Mouse (Mus musculus) heart, adult 2 months (tissue): ENCODE measurements around the gene Zbtb5. TPM values are rescaled to one million over a fixed set of nuclear protein-coding genes. Genes with fewer than 3 reads are reported as not detected.

Source experiments
- DNase-seq, 2 experiments: peaks; one replicate each; pipeline ENCODE4 v3.0.0; 2021
- H3K27ac ChIP-seq: fragments of 200-600 bp; 2 replicates; pipeline ENCODE4 v1.8.1; 2022
- H3K27me3 ChIP-seq: fragments of 200-500 bp; 2 replicates; pipeline ENCODE4 v1.6.1; 2012; ENCODE audit warnings: mild to moderate bottlenecking, low read length, inconsistent platforms, mixed read lengths; ENCODE audit not compliant: control insufficient read depth, insufficient read depth
- H3K36me3 ChIP-seq: fragments of 200-500 bp; 2 replicates; pipeline ENCODE4 v1.6.1; 2012; ENCODE audit warnings: low read length, inconsistent platforms; ENCODE audit not compliant: control insufficient read depth, insufficient read depth
- H3K4me1 ChIP-seq: fragments of 200-500 bp; 2 replicates; pipeline ENCODE4 v1.6.1; 2011; ENCODE audit warnings: low read length; ENCODE audit not compliant: control insufficient read depth, insufficient read depth
- H3K4me3 ChIP-seq: fragments of 200-600 bp; 2 replicates; pipeline ENCODE4 v1.8.1; 2022
- H3K79me2 ChIP-seq: fragments of 200-500 bp; replicated peaks from 2 replicates; pipeline ENCODE4 v1.6.1; 2012; ENCODE audit warnings: mild to moderate bottlenecking, inconsistent platforms, low read length, moderate library complexity, mixed read lengths; ENCODE audit not compliant: control insufficient read depth, insufficient read depth
- H3K9ac ChIP-seq: fragments of 200-500 bp; 2 replicates; pipeline ENCODE4 v1.6.1; 2012; ENCODE audit warnings: low read depth, mild to moderate bottlenecking, control low read depth, inconsistent platforms, low read length, mixed read lengths
- CTCF ChIP-seq: fragments of 200-600 bp; IDR thresholded peaks from 2 replicates; pipeline ENCODE4 v1.8.1; 2022; ENCODE audit warnings: antibody characterized with exemption, mild to moderate bottlenecking, moderate library complexity
- EP300 ChIP-seq: fragments of 200-500 bp; IDR thresholded peaks from 2 replicates; pipeline ENCODE4 v1.6.1; 2011; ENCODE audit warnings: low read depth, low read length, control low read depth; ENCODE audit not compliant: insufficient read depth
- POLR2A ChIP-seq: fragments of 200-500 bp; IDR thresholded peaks from 2 replicates; pipeline ENCODE4 v1.6.1; 2011; ENCODE audit warnings: mild to moderate bottlenecking, low read depth, low read length, control low read depth; ENCODE audit not compliant: insufficient read depth
- WGBS: fragments of 180-500 bp; shearing (Covaris S2); methylation state at CpG from one replicate; pipeline ENCODE4 v1.1.7; 2018; 5-methylcytosine and 5-hydroxymethylcytosine counted together
- intact Hi-C: fragments of 180-260 bp; cut with DNase I; formaldehyde crosslinking; loops from one replicate; pipeline ENCODE4 v1.15.1; 2025
- long read RNA-seq: library from polyadenylated mRNA; stranded (forward); transcript quantifications from one replicate; pipeline ENCODE4 v2.0.0, GENCODE M21; 2021
- polyA plus RNA-seq: library from polyadenylated mRNA; depleted of rRNA; stranded (reverse); fragments of >200 nt; gene quantifications from 2 replicates; pipeline ENCODE4 v1.2.3, GENCODE M21; 2012; rRNA removed
- total RNA-seq, 2 experiments: library from RNA; stranded (reverse); gene quantifications; 2 replicates each; pipeline ENCODE4 v1.2.3; 2021

The Zbtb5 gene
- total RNA-seq (1 to 10 TPM; 3.8 to 5.4 TPM), polyA plus RNA-seq (5.8 and 6.6 TPM in 2 replicates)
- long read RNA-seq, full-length matches to known transcripts, result 2 of 5 reads
- long read RNA-seq, partial matches to known transcripts, result 3 of 5 reads
- long read RNA-seq, other reads (novel, unspliced or antisense), result 0 of 5 reads

GRCm38 (mm10) chr4:45012105-45012975 lies at the start of gene Zbtb5:
Zbtb5 (minus strand) TSS chr4:45012412.
- no peaks in the 10 kb centered on the region for H3K27me3 ChIP-seq
- H3K27ac ChIP-seq, result peak within 1 kb of the TSS; percentile 93
- peaks cover 2% of the 10 kb centered on the region for H3K4me1 ChIP-seq
- peak within 1 kb of the TSS; percentile 91 for H3K9ac ChIP-seq
- under 1% methylated on average over 63 of the region's 63 CpGs for whole genome bisulfite sequencing
- peak; percentile 96 to 100 for DNase-seq
- intact Hi-C loops, result loop anchor here (5.0 to 10.0 kb wide), 3 partner anchors 40 to 842 kb away; partner anchors contain the start of gene Shb
- H3K79me2 ChIP-seq, result peaks cover 2% of the 10 kb centered on the region; the same call in 1 of the 2 replicates
- no peaks in the 10 kb centered on the region for H3K36me3 ChIP-seq
- H3K4me3 ChIP-seq, result peak within 1 kb of the TSS; percentile 92
- TF ChIP-seq EP300 (no peak), POLR2A (peak; percentile 95), CTCF (no peak)

GRCm38 (mm10) chr4:45055451-45055850 lies 43.2 kb upstream of the Zbtb5 start:
- H3K27me3 ChIP-seq, result no peaks in the 10 kb centered on the region
- peak; percentile 50 to 64 for DNase-seq
- intact Hi-C loops, result no loop called here
- H3K36me3 ChIP-seq, result peaks cover 2% of the 10 kb centered on the region; the same call in 1 of the 2 replicates
- 0 out of 2 replicates have a peak, but pooled peaks have one; percentile 46 for TF ChIP-seq EP300
- TF ChIP-seq POLR2A, result no peak
- no peak for TF ChIP-seq CTCF
- H3K4me1 ChIP-seq, result peaks cover 6% of the 10 kb centered on the region
- no peaks in the 10 kb centered on the region; the same call in 1 of the 2 replicates for H3K79me2 ChIP-seq
- H3K4me3 ChIP-seq, result no peak overlapping the region
- no peak overlapping the region for H3K9ac ChIP-seq
- H3K27ac ChIP-seq, result peak overlapping the region; percentile 64
- 43% methylated on average over 8 of the region's 8 CpGs for WGBS

GRCm38 (mm10) chr4:45054862-45055261 lies 42.6 kb upstream of the Zbtb5 start:
- Histone ChIP-seq H3K27me3 (no peaks in the 10 kb centered on the region), H3K9ac (no peak overlapping the region), H3K27ac (peak overlapping the region; percentile 64), H3K4me1 (peaks cover 6% of the 10 kb centered on the region), H3K36me3 (peaks cover 2% of the 10 kb centered on the region; the same call in 1 of the 2 replicates), H3K4me3 (no peak overlapping the region), H3K79me2 (no peaks in the 10 kb centered on the region; the same call in 1 of the 2 replicates)
- TF ChIP-seq POLR2A, result no peak
- TF ChIP-seq CTCF, result peak; percentile 71
- 32% methylated on average over 3 of the region's 3 CpGs for WGBS
- intact Hi-C loops, result no loop called here
- no peak for DNase-seq

- peaks cover 7% of the 10 kb centered on the region; the same call in 1 of the 2 replicates for H3K4me1 ChIP-seq
- H3K36me3 ChIP-seq, result no peaks in the 10 kb centered on the region
- TF ChIP-seq POLR2A, result no peak
- no peaks in the 10 kb centered on the region for H3K27me3 ChIP-seq
- intact Hi-C loops, result no loop called here
- H3K27ac ChIP-seq, result peak overlapping the region; percentile 73
- DNase-seq, result no peak
- no peaks in the 10 kb centered on the region; the same call in 1 of the 2 replicates for H3K79me2 ChIP-seq
- H3K9ac ChIP-seq, result no peak overlapping the region
- H3K4me3 ChIP-seq, result no peak overlapping the region
- 76% methylated on average over 9 of the region's 9 CpGs for WGBS
Measured at GRCm38 (mm10) chr4:45047956-45048355, 35.7 kb upstream of the Zbtb5 start.

GRCm38 (mm10) chr4:45047286-45047887 lies 35.2 kb upstream of the Zbtb5 start:
- Histone ChIP-seq H3K79me2 (no peaks in the 10 kb centered on the region; the same call in 1 of the 2 replicates), H3K4me1 (peaks cover 7% of the 10 kb centered on the region; the same call in 1 of the 2 replicates), H3K27ac (peak overlapping the region; percentile 73), H3K9ac (no peak overlapping the region), H3K27me3 (no peaks in the 10 kb centered on the region), H3K36me3 (no peaks in the 10 kb centered on the region), H3K4me3 (no peak overlapping the region)
- no peak for DNase-seq
- intact Hi-C loops, result no loop called here
- TF ChIP-seq EP300, result no peak
- TF ChIP-seq POLR2A, result no peak
- TF ChIP-seq CTCF, result no peak
- 68% methylated on average over 9 of the region's 9 CpGs for WGBS
